Mouse (Mus musculus) monocyte, adult 5-6 weeks (primary cell): ENCODE measurements around the gene Pus10. TPM values are rescaled to one million over a fixed set of nuclear protein-coding genes. Genes with fewer than 3 reads are reported as not detected.
A peak's percentile ranks its signal among the peaks of the same experiment; 100 is the strongest.

Experiments
- ATAC-seq: fragments of 153-309, 156-312 bp; replicated peaks from 2 replicates; pipeline ENCODE4 v1.8.0; 2017; ENCODE audit warnings: mild to moderate bottlenecking; ENCODE audit not compliant: low TSS enrichment, insufficient number of reproducible peaks, severe bottlenecking, poor library complexity, low FRiP score
- total RNA-seq: library from RNA; stranded (forward); fragments of 200-1000, 200-491, 200-594 nt; gene quantifications from 3 replicates; pipeline ENCODE4 v1.2.3, GENCODE M21; 2017

The Pus10 gene
- total RNA-seq, 1 experiment from 2014 or later: 31.1 TPM

DNA sequence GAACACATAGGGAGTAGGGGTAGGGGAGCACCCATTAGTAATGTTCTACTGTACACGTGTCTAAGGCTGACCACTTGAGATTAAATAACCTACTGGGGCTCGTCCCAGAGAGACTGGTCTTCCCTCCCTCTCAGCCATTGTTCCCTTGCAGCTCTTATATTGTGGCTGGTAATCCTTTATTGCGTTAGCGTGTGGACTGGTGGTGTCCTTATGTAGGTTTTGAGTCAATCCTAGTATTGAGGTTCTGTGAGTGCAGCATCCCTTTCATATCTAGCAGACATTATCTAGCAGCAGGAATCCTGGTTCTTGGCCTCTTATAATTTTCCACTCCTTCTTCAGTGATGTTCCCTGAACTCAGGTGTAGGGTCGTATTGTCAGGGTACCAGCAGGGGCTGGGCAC lies 21.2 kb downstream of the Pus10 start:
- ATAC-seq: no peak

DNA sequence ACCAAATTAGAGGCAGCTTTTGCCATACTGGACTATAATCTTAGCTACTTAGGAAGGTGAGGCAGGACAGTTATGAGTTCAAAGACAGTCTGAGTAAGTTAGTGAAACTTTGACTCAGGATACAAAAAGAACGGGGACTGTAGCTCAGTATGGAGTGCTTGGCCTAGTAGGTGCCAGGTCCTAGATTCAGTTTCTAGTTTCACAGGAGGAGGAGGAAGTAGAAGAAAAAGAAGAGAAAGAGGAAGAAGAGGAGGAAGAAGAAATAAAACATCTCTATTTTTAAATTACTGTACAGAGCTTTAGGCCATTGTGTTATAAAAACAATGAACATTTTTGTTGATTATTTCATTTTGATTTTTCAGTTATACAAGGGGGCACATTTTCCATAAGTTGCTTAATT lies 22.6 kb downstream of the Pus10 start:
- ATAC-seq: no peak

DNA sequence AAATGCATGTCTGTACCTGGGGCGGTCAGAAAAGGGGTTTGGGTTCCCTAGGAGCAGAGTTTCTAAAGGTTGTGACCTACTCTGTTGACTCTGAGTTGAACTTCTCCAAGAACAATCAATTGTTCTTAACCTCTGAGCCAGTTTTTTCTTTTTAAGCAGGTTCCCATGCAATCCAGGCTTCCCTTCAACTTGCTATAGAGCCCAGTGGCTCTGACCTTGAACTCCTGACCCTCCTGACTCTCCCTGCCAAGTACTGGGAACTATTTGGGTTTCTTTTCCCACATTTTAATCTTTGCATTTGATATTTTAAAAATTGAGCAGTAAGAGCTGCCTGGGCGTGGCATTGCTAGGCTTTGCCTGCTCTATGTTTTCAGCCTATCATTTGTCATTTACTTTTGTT lies 27.8 kb downstream of the Pus10 start:
- ATAC-seq: no peak

- no peak for ATAC-seq
These were observed 30.4 kb downstream of the Pus10 start for GRCm38 (mm10) chr11:23695847-23696246.

DNA sequence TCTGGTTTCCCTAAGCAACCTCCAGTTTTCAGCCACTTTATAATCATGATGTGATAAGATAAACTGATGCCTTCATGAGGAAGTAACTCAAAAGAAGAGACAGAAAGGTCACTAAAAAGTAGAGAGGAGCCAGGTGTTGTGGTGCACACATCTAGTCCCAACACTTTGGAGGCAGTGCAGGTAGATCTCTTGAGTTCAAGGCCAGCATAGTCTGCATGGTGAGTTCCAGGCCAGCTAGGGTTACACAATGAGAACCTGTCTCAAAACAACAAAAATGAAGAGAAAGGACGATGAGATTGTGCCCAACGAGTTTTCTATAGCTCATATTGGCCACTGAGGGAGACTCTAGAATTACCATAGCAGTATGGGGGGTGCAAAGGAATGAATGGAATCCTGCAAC lies 33.1 kb downstream of the Pus10 start:
- ATAC-seq: no peak

- peak; percentile 91 for ATAC-seq
These were observed 34.1 kb downstream of the Pus10 start for GRCm38 (mm10) chr11:23699414-23700095.

- ATAC-seq: no peak
These were observed 36.4 kb downstream of the Pus10 start for GRCm38 (mm10) chr11:23701831-23702230.

- no peak for ATAC-seq
These were observed 39.3 kb downstream of the Pus10 start for GRCm38 (mm10) chr11:23704604-23705294.

GRCm38 (mm10) chr11:23712299-23712698 lies 46.8 kb downstream of the Pus10 start:
- ATAC-seq: no peak

- peak; percentile 50; the same call in 1 of the 2 replicates for ATAC-seq
These were observed 53.4 kb downstream of the Pus10 start for GRCm38 (mm10) chr11:23718856-23719255.

- no peak for ATAC-seq
These were observed 54.4 kb downstream of the Pus10 start for GRCm38 (mm10) chr11:23719825-23720224.

GRCm38 (mm10) chr11:23722326-23722725 lies 56.9 kb downstream of the Pus10 start:
- ATAC-seq: no peak

GRCm38 (mm10) chr11:23725850-23726249 lies 60.4 kb downstream of the Pus10 start:
- no peak for ATAC-seq

DNA sequence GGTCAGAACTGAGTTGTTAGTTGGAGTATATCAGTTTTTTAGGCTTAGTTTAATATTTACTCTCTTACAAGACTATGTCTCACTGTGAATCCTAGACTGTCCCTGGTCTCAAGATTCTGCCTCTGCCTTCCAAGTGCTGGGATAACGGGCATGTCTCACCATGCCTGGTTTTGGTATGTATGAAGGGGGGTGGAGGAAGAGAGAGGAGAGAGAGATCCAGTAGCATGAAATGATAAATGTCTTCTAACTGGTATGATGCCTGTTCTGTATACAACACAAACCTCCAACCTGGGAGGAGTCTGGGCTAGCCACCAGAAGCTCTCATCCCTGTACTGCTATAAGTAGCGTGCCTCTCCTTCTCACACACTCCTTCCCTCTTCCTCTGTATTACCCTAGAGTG lies 61.0 kb downstream of the Pus10 start:
- no peak for ATAC-seq

- no peak for ATAC-seq
These were observed 62.7 kb downstream of the Pus10 start for GRCm38 (mm10) chr11:23728186-23728585.

- ATAC-seq: no peak
These were observed 64.6 kb downstream of the Pus10 start for GRCm38 (mm10) chr11:23730120-23730519.

GRCm38 (mm10) chr11:23732840-23733239 lies 67.4 kb downstream of the Pus10 start:
- ATAC-seq: no peak

DNA sequence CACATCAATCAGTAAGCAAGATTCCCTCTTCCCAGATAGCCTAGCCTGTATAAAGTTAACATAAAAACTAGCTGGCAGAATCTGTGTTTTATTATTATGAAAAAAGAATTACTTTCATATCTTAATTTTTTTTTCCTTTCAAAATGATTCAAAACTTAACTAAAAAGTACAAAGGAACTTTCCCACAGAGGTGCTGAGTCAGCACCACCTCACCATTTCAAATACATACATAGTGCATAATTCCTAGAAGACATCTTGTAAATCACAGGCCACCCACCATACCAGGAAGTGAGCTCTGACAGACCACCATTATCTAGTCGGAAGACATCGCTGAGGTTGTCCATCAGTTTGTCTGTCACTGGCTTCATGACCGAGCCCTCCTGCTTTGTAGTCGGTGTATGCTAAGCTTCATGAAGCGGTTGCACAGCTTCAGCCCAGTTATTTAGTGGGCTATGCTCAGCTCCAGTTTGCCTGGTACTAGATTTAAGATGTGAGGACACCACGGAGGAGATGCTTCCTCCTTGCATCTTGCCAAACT lies 69.3 kb downstream of the Pus10 start:
- ATAC-seq: no peak

DNA sequence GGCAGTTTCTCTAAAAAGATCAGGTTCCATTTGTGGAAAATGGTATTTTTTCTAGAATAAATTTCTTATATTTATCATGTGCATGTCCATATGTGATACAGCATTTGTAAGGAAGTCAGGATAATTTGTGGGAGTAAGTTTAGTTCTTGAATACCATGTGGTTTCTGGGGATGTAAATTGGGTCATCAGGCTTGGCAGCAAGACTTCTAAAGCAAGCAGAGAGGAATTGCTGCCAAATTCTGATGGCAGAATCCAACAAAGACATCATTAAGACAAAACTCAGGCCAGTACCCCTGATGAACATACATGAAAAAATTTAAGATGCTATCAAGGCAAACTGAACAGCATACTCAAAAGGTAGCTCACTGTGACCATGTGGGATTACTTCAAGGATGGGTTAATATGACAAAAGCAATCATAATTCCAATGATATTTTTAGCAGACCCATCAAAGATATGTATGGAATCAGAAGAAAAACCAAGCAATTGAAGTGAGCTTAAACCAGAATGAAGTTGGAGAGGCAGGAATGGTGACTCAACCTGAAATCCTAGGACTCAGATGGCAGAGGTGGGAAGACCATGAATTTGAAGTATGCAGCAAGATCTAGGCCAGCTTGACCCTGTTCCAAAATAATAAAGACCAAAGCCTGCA lies 70.5 kb downstream of the Pus10 start:
- no peak for ATAC-seq

DNA sequence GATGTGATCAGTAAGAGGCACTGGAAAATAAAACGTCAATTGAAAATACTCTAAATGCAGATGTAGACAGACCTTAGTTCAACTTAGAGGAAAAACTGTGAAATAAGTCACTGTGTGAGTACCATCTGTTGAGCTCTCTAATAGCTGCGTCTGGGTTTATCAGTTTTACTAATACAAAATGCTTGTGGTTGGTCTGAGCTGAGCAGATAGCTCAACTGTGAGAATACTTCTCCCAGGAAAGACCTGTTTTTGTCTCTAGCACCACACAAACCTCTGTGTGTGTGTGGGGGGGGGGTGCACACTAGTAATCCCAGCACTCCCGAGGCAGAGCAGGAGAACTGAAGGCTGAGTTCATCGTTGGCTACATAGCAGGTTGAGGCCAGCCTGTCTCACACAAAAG lies 75.4 kb downstream of the Pus10 start:
- ATAC-seq: no peak
